Mouse (Mus musculus) splenic B cell, adult 2 months (primary cell): Measurements from ENCODE around the gene Ikbke.
"Not testable (repeated sequence)": the region's sequence is repeated elsewhere in the genome, so short reads cannot be mapped to it uniquely, and the experiment has no call there.

Source experiments
- DNase-seq: peaks from one replicate; pipeline ENCODE4 v3.0.0-alpha.2; 2011; ENCODE audit warnings: low read depth, low spot score
- H3K27me3 ChIP-seq: 2 replicates; pipeline ENCODE4 v1.6.1; 2012; ENCODE audit warnings: mild to moderate bottlenecking, low read length, moderate library complexity, mixed read lengths; ENCODE audit not compliant: control insufficient read depth, poor library complexity, insufficient read depth, severe bottlenecking
- H3K36me3 ChIP-seq: 2 replicates; pipeline ENCODE4 v1.6.1; 2012; ENCODE audit warnings: mild to moderate bottlenecking, low read length, moderate library complexity, mixed read lengths; ENCODE audit not compliant: control insufficient read depth, poor library complexity, insufficient read depth, severe bottlenecking

The Ikbke gene

GRCm38 (mm10) chr1:131279456-131279776 is at the start of gene Ikbke:
TSS of gene Ikbke (minus strand) at chr1:131279606.
- peak; percentile 19 for DNase-seq
- no peaks in the 10 kb centered on the region for H3K27me3 ChIP-seq
- no peaks in the 10 kb centered on the region for H3K36me3 ChIP-seq

GRCm38 (mm10) chr1:131329093-131329492 is 49.7 kb upstream of the Ikbke start:
- H3K36me3 ChIP-seq, H3K27me3 ChIP-seq: not testable (repeated sequence)
- peak; percentile 57 for DNase-seq

GRCm38 (mm10) chr1:131327167-131327566 is 47.8 kb upstream of the Ikbke start:
- no peak for DNase-seq
- Histone ChIP-seq H3K36me3 (no peaks in the 10 kb centered on the region), H3K27me3 (no peaks in the 10 kb centered on the region)

- no peaks in the 10 kb centered on the region for H3K27me3 ChIP-seq
- DNase-seq: no peak
- H3K36me3 ChIP-seq: no peaks in the 10 kb centered on the region
Measured at GRCm38 (mm10) chr1:131324816-131325463, 45.5 kb upstream of the Ikbke start.

- Histone ChIP-seq H3K27me3 (no peaks in the 10 kb centered on the region), H3K36me3 (no peaks in the 10 kb centered on the region; the same call in 1 of the 2 replicates)
- no peak for DNase-seq
Measured at GRCm38 (mm10) chr1:131319598-131320330, 40.4 kb upstream of the Ikbke start.

- Histone ChIP-seq H3K36me3 (no peaks in the 10 kb centered on the region; the same call in 1 of the 2 replicates), H3K27me3 (no peaks in the 10 kb centered on the region)
- DNase-seq: no peak
Measured at GRCm38 (mm10) chr1:131318397-131318796, 39.0 kb upstream of the Ikbke start.

GRCm38 (mm10) chr1:131317625-131318024 is 38.2 kb upstream of the Ikbke start:
- H3K36me3 ChIP-seq: no peaks in the 10 kb centered on the region; the same call in 1 of the 2 replicates
- DNase-seq: no peak
- H3K27me3 ChIP-seq: no peaks in the 10 kb centered on the region

GRCm38 (mm10) chr1:131311284-131311683 is 31.9 kb upstream of the Ikbke start:
- Histone ChIP-seq H3K36me3 (no peaks in the 10 kb centered on the region), H3K27me3 (no peaks in the 10 kb centered on the region)
- DNase-seq: no peak

GRCm38 (mm10) chr1:131310237-131310818 is 30.9 kb upstream of the Ikbke start:
- Histone ChIP-seq H3K36me3 (no peaks in the 10 kb centered on the region), H3K27me3 (no peaks in the 10 kb centered on the region)
- DNase-seq: no peak

GRCm38 (mm10) chr1:131300750-131301149 is 21.3 kb upstream of the Ikbke start:
- no peaks in the 10 kb centered on the region for H3K36me3 ChIP-seq
- no peak for DNase-seq

GRCm38 (mm10) chr1:131299788-131300187 is 20.4 kb upstream of the Ikbke start:
- Histone ChIP-seq H3K36me3 (no peaks in the 10 kb centered on the region), H3K27me3 (no peaks in the 10 kb centered on the region)
- no peak for DNase-seq

More at GRCm38 (mm10) chr1:131300750-131301149, 21.3 kb upstream of the Ikbke start:
- H3K27me3 ChIP-seq: no peaks in the 10 kb centered on the region

- Histone ChIP-seq H3K27me3 (no peaks in the 10 kb centered on the region), H3K36me3 (no peaks in the 10 kb centered on the region)
- DNase-seq: no peak
Measured at GRCm38 (mm10) chr1:131299240-131299639, 19.8 kb upstream of the Ikbke start.

GRCm38 (mm10) chr1:131298171-131298570 is 18.8 kb upstream of the Ikbke start:
- no peak for DNase-seq
- no peaks in the 10 kb centered on the region for H3K27me3 ChIP-seq
- H3K36me3 ChIP-seq: no peaks in the 10 kb centered on the region

GRCm38 (mm10) chr1:131296726-131297125 is 17.3 kb upstream of the Ikbke start:
- H3K27me3 ChIP-seq: no peaks in the 10 kb centered on the region
- H3K36me3 ChIP-seq: no peaks in the 10 kb centered on the region
- no peak for DNase-seq

- Histone ChIP-seq H3K27me3 (no peaks in the 10 kb centered on the region), H3K36me3 (no peaks in the 10 kb centered on the region)
- DNase-seq: no peak
Measured at GRCm38 (mm10) chr1:131295200-131295599, 15.8 kb upstream of the Ikbke start.
